Mouse (Mus musculus) stomach, embryonic 16.5 days (tissue): ENCODE data around the gene Alpk1. TPM values are rescaled to one million over a fixed set of nuclear protein-coding genes. Genes with fewer than 3 reads are reported as not detected.

Experiments
- ATAC-seq: fragments of 200-750 bp; cut with Nextera tagmentation; 2 replicates; pipeline ENCODE4 v1.8.0; 2017; ENCODE audit warnings: moderate number of reproducible peaks, moderate TSS enrichment; ENCODE audit not compliant: insufficient read depth, low FRiP score
- H3K27ac ChIP-seq: fragments of 300-500 bp; sonication (generic); 2 replicates; pipeline ENCODE4 v1.5.1; 2014; ENCODE audit warnings: low read length
- H3K27me3 ChIP-seq: fragments of 300-500 bp; sonication (generic); 2 replicates; pipeline ENCODE4 v1.6.1; 2014; ENCODE audit warnings: low read length, control low read depth, mixed read lengths; ENCODE audit not compliant: control insufficient read depth, insufficient read depth
- H3K36me3 ChIP-seq: fragments of 300-500 bp; sonication (generic); 2 replicates; pipeline ENCODE4 v1.6.1; 2014; ENCODE audit warnings: low read length; ENCODE audit not compliant: control insufficient read depth, insufficient read depth
- H3K4me1 ChIP-seq: fragments of 300-500 bp; sonication (generic); 2 replicates; pipeline ENCODE4 v1.6.1; 2014; ENCODE audit warnings: low read length, control low read depth, mixed read lengths; ENCODE audit not compliant: control insufficient read depth, insufficient read depth
- H3K4me2 ChIP-seq: fragments of 300-500 bp; sonication (generic); 2 replicates; pipeline ENCODE4 v1.6.1; 2014; ENCODE audit warnings: low read depth, low read length, mixed read lengths
- H3K4me3 ChIP-seq: fragments of 300-500 bp; sonication (generic); replicated peaks from 2 replicates; pipeline ENCODE4 v1.5.1; 2014; ENCODE audit warnings: mild to moderate bottlenecking, low read length
- H3K9ac ChIP-seq: fragments of 300-500 bp; sonication (generic); 2 replicates; pipeline ENCODE4 v1.6.1; 2014; ENCODE audit warnings: low read length
- H3K9me3 ChIP-seq: fragments of 300-500 bp; sonication (generic); replicated peaks from 2 replicates; pipeline ENCODE4 v1.6.1; 2016; ENCODE audit warnings: low read length, control low read depth; ENCODE audit not compliant: control insufficient read depth
- WGBS: fragments of 180-500 bp; shearing (Covaris S2); extraction: QIAGEN DNeasy Blood & Tissue Kit; methylation state at CpG from one replicate; pipeline ENCODE4 v1.1.7; 2014; 5-methylcytosine and 5-hydroxymethylcytosine counted together
- polyA plus RNA-seq: library from polyadenylated mRNA; unstranded; fragments of >200 nt; fragmentation: Nextera tagmentation; extraction: Ambion mirVana; gene quantifications from 2 replicates; pipeline ENCODE4 v1.2.1, GENCODE M21; 2015

Gene Alpk1
- polyA plus RNA-seq, 1 experiment from 2014 or later, result 4.3 TPM

GRCm38 (mm10) chr3:127694802-127695771, 85.2 kb downstream of the Alpk1 start:
- no peak overlapping the region for H3K4me2 ChIP-seq
- H3K9me3 ChIP-seq, result no peaks in the 10 kb centered on the region
- H3K27me3 ChIP-seq, result peaks cover 18% of the 10 kb centered on the region
- no peak for ATAC-seq
- H3K36me3 ChIP-seq, result no peaks in the 10 kb centered on the region
- H3K27ac ChIP-seq, result no peak overlapping the region
- no peak overlapping the region for H3K9ac ChIP-seq
- no peak overlapping the region for H3K4me3 ChIP-seq
- no peaks in the 10 kb centered on the region for H3K4me1 ChIP-seq
- 23% methylated on average over 43 of the region's 43 CpGs for WGBS

DNA sequence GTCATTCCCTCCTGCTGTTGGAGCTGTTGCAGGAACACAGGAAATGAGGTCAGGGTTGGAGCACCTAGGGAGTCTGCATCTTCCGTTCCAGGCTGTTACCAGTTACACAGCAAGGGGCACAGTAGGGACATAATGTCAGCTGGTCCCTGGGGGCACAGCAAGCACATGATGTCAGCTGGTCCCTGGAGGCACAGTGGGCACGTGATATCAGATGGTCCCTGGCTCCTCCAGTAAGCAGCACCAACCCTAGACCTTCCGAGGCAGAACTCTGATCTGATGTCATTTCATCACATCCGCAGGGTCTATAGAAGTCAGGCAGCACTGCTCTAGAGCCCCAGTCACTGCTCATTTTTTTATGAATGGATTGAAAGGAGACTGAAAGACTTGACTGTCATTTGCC, 89.1 kb downstream of the Alpk1 start:
- ATAC-seq, result no peak
- Histone ChIP-seq H3K27me3 (peaks cover 18% of the 10 kb centered on the region), H3K4me2 (no peak overlapping the region), H3K4me3 (no peak overlapping the region), H3K36me3 (no peaks in the 10 kb centered on the region), H3K9me3 (no peaks in the 10 kb centered on the region), H3K27ac (no peak overlapping the region), H3K4me1 (no peaks in the 10 kb centered on the region), H3K9ac (no peak overlapping the region)
- WGBS, result 74% methylated on average over 4 of the region's 4 CpGs

DNA sequence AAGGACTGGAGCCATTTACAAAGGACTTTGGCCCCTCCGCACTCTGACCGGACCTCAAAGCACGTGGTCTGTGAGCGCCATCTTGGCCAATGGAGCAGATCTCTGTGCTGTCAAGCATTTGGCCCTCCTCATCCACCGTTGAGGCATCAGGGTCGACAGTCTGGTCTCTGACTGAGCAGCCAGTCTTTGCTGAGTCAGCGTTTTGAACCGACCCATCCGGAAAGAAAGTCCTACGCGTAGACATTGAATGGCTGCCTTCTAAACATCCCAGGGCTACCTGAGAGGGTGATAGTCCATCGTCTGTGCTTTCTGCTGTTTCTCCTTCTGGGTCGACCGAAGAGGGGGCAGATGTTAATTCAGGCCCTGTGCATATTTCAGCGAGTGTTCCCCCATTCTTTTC, 100.6 kb downstream of the Alpk1 start:
- Histone ChIP-seq H3K9ac (no peak overlapping the region), H3K36me3 (no peaks in the 10 kb centered on the region), H3K27ac (no peak overlapping the region), H3K4me2 (no peak overlapping the region), H3K9me3 (no peaks in the 10 kb centered on the region), H3K4me3 (no peak overlapping the region), H3K27me3 (no peaks in the 10 kb centered on the region), H3K4me1 (no peaks in the 10 kb centered on the region)
- no peak for ATAC-seq
- WGBS, result 89% methylated on average over 15 of the region's 15 CpGs

DNA sequence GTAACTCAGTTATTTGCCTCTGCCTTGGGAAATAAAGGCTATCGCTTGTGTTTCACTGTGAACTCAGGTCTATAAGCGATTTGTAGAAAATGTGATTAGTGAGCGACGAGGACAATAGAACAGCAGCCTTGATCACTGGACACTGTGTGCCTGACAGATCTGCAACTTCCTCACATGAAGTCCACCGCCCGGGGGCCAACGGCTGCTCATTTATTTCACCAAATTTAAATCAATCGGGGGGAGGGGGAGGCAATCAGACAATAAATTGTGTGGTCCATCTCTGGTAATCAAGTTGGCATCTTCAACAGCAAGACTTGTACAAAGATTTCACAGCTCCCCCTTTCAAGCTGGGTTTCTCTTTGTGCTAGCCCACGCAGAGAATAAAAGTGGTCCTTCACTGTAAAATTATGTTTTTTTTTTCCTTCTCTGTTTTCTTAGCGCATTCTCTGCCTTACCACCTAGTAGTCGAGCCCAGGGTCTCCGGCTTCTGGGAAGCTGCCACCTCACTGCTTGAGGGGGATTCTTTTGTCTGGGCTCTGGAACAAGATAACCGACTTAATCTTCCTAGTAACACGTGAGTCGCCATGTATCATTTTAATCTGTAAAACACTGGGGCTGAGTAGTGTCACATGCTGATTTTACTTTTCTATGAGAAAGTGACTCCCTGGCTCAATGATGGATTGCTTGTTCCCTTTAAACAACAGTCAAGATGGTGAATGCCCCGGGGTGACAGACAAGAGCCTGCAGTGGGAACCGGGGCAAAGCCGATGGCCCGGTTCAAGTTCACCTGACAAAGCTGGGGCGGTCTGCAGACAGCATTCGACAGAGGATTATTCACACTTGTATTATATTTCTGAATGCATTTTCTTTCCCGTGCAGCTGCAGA, 118.4 kb downstream of the Alpk1 start:
- Histone ChIP-seq H3K9ac (no peak overlapping the region), H3K27me3 (no peaks in the 10 kb centered on the region), H3K9me3 (no peaks in the 10 kb centered on the region), H3K4me3 (no peak overlapping the region), H3K4me2 (no peak overlapping the region), H3K4me1 (no peaks in the 10 kb centered on the region), H3K36me3 (no peaks in the 10 kb centered on the region), H3K27ac (no peak overlapping the region)
- 63% methylated on average over 22 of the region's 22 CpGs for WGBS
- no peak for ATAC-seq

DNA sequence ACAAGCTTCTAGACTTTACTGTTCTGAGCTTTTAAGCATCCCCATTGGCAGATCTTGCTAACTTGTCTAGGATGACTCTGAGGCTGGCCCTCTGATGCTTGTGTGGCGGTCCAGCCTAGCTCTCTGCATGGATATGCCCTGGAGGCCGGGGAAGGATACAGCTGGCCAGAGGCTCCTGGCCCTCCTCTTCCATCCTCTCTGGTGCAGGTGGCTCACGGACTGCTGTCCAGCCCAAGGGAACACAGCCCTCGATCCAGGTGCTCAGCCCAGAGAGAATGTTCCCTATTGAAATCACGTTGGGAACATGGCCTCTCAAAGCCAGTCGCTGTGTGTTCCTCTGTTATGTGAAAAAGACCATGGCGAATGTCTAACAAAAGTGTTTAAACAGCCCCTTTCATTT, 119.6 kb downstream of the Alpk1 start:
- 71% methylated on average over 7 of the region's 7 CpGs for WGBS
- no peak overlapping the region for H3K4me2 ChIP-seq
- no peaks in the 10 kb centered on the region for H3K4me1 ChIP-seq
- H3K27me3 ChIP-seq, result no peaks in the 10 kb centered on the region
- no peak overlapping the region for H3K27ac ChIP-seq
- no peak overlapping the region for H3K9ac ChIP-seq
- no peaks in the 10 kb centered on the region for H3K36me3 ChIP-seq
- H3K4me3 ChIP-seq, result no peak overlapping the region
- no peaks in the 10 kb centered on the region for H3K9me3 ChIP-seq
- ATAC-seq, result no peak

DNA sequence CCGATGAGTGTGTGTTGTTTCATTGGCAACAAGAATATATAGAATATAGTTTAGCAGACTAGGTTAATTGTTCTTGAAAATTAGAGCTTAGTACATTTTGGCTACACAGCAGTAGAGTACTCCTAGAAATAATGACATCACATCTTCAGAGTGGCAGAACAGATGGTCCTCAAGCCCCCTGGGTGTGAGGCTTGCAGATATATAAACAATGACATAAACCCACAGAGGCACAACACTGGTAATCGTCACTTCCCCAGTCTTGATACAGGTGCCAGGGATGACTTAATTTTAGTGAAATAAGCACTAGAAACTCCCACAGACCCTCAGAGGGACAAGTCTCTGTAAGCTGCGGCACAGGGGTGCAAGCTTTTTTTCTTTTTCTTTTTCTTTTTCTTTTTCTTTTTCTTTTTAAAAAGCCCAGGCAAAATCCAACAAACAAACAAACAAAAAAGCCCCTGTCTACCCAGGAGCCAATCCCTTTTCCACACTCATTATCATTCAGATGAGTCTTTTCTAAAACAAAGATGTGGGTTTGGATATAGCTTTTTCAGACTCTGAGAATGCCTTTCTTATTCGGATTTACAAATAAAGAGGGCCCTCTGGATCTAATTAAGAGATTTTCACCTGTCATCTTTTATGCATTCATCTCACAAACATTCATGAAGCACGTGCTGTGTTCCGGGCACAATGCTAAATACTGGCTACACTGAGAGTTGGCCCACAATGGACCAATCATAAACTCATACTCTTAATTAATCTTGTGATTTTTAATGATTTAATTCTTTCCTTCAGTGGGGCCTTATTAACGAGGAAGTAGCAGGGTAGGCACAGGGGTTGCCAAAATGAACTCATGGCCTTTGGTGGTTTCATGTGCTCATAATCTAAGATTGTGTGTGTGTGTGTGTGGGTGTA, 128.3 kb downstream of the Alpk1 start:
- no peak overlapping the region for H3K4me3 ChIP-seq
- WGBS, result 59% methylated on average over 7 of the region's 7 CpGs
- H3K4me2 ChIP-seq, result no peak overlapping the region
- no peak overlapping the region for H3K27ac ChIP-seq
- no peaks in the 10 kb centered on the region for H3K9me3 ChIP-seq
- no peaks in the 10 kb centered on the region for H3K36me3 ChIP-seq
- H3K4me1 ChIP-seq, result no peaks in the 10 kb centered on the region
- 0 out of 2 replicates have a peak, but pooled peaks cover 2% of the 10 kb centered on the region for H3K27me3 ChIP-seq
- ATAC-seq, result no peak
- no peak overlapping the region for H3K9ac ChIP-seq

- 49% methylated on average over 18 of the region's 18 CpGs for WGBS
- H3K9ac ChIP-seq, result no peak overlapping the region
- no peak overlapping the region for H3K27ac ChIP-seq
- no peak for ATAC-seq
- H3K36me3 ChIP-seq, result no peaks in the 10 kb centered on the region
- H3K4me2 ChIP-seq, result no peak overlapping the region
- peaks cover 39% of the 10 kb centered on the region for H3K27me3 ChIP-seq
- no peaks in the 10 kb centered on the region for H3K4me1 ChIP-seq
- no peak overlapping the region for H3K4me3 ChIP-seq
- no peaks in the 10 kb centered on the region for H3K9me3 ChIP-seq
Observed at GRCm38 (mm10) chr3:127646156-127646825, 134.0 kb downstream of the Alpk1 start.

- Histone ChIP-seq H3K4me1 (no peaks in the 10 kb centered on the region), H3K9ac (no peak overlapping the region), H3K27me3 (peaks cover 79% of the 10 kb centered on the region), H3K27ac (no peak overlapping the region), H3K9me3 (no peaks in the 10 kb centered on the region), H3K4me3 (no peak overlapping the region), H3K4me2 (no peak overlapping the region), H3K36me3 (no peaks in the 10 kb centered on the region)
- 9% methylated on average over 5 of the region's 5 CpGs for WGBS
- ATAC-seq, result no peak
Observed at GRCm38 (mm10) chr3:127642211-127642610, 138.1 kb downstream of the Alpk1 start.
